Mouse (Mus musculus): Measurements from ENCODE around the gene Ptpn14.
A peak's percentile ranks its signal among the peaks of the same experiment; 100 is the strongest.

Ptpn14 gene

GRCm38 (mm10) chr1:189718600-189718999 lies 9.5 kb upstream of the Ptpn14 start:
- no peak for DNase-seq (ENCODE audit: low spot score)

GRCm38 (mm10) chr1:189726121-189726520 lies 1.9 kb upstream of the Ptpn14 start:
- DNase-seq (ENCODE audit: low spot score), result no peak

- DNase-seq (ENCODE audit: low spot score), result peak; percentile 76
Observed at GRCm38 (mm10) chr1:189727346-189727883, 653 bp upstream of the Ptpn14 start.

GRCm38 (mm10) chr1:189728784-189729115 lies 682 bp downstream of the Ptpn14 start:
- DNase-seq (ENCODE audit: low spot score), result no peak

- no peak for DNase-seq (ENCODE audit: low spot score)
Observed at GRCm38 (mm10) chr1:189729141-189729815, 1.2 kb downstream of the Ptpn14 start.

- no peak for DNase-seq (ENCODE audit: low spot score)
Observed at GRCm38 (mm10) chr1:189731697-189732096, 3.6 kb downstream of the Ptpn14 start.

GRCm38 (mm10) chr1:189732156-189732555 lies 4.1 kb downstream of the Ptpn14 start:
- DNase-seq (ENCODE audit: low spot score), result no peak

- no peak for DNase-seq (ENCODE audit: low spot score)
Observed at GRCm38 (mm10) chr1:189740075-189740474, 12.0 kb downstream of the Ptpn14 start.

GRCm38 (mm10) chr1:189742041-189742440 lies 14.0 kb downstream of the Ptpn14 start:
- no peak for DNase-seq (ENCODE audit: low spot score)

- no peak for DNase-seq (ENCODE audit: low spot score)
Observed at GRCm38 (mm10) chr1:189743136-189743535, 15.1 kb downstream of the Ptpn14 start.

GRCm38 (mm10) chr1:189744914-189745710 lies 17.0 kb downstream of the Ptpn14 start:
- no peak for DNase-seq (ENCODE audit: low spot score)

- no peak for DNase-seq (ENCODE audit: low spot score)
Observed at GRCm38 (mm10) chr1:189746520-189746919, 18.5 kb downstream of the Ptpn14 start.

- no peak for DNase-seq (ENCODE audit: low spot score)
Observed at GRCm38 (mm10) chr1:189749789-189750188, 21.7 kb downstream of the Ptpn14 start.

GRCm38 (mm10) chr1:189750233-189750632 lies 22.2 kb downstream of the Ptpn14 start:
- no peak for DNase-seq (ENCODE audit: low spot score)

- DNase-seq (ENCODE audit: low spot score), result no peak
Observed at GRCm38 (mm10) chr1:189752245-189752644, 24.2 kb downstream of the Ptpn14 start.

- DNase-seq (ENCODE audit: low spot score), result no peak
Observed at GRCm38 (mm10) chr1:189755072-189755471, 27.0 kb downstream of the Ptpn14 start.

GRCm38 (mm10) chr1:189756306-189757053 lies 28.4 kb downstream of the Ptpn14 start:
- peak; percentile 63 for DNase-seq (ENCODE audit: low spot score)

GRCm38 (mm10) chr1:189757054-189757408 lies 29.0 kb downstream of the Ptpn14 start:
- DNase-seq (ENCODE audit: low spot score), result no peak

- no peak for DNase-seq (ENCODE audit: low spot score)
Observed at GRCm38 (mm10) chr1:189761581-189762021, 33.5 kb downstream of the Ptpn14 start.

- no peak for DNase-seq (ENCODE audit: low spot score)
Observed at GRCm38 (mm10) chr1:189764258-189764657, 36.2 kb downstream of the Ptpn14 start.

GRCm38 (mm10) chr1:189767164-189767563 lies 39.1 kb downstream of the Ptpn14 start:
- DNase-seq (ENCODE audit: low spot score), result no peak

GRCm38 (mm10) chr1:189767910-189768309 lies 39.8 kb downstream of the Ptpn14 start:
- no peak for DNase-seq (ENCODE audit: low spot score)

- no peak for DNase-seq (ENCODE audit: low spot score)
Observed at GRCm38 (mm10) chr1:189770516-189770915, 42.4 kb downstream of the Ptpn14 start.

Measured in embryo, embryonic 10.5 days (tissue).